10 mouse cellular contexts compared by ENCODE assay signal in the genomic region with DNA sequence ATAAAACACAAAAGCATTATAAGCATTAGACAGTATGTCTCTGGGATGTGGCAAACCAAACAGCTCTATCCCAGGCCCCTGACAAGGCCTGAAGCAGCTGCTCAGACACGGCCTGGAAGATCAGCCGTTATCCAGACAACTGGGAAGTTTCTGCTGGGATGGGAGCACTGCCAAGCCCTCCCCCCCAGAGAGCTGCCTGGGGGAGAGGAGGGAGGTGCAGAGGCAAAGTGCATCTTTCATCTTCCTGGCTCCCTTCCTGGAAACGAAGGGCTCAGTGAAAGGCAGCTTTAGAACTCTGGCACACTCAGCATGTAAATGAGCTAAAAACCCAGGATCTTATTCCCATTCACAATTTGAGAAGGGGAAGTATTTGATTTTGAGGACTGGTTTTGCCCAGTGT. TPM values are rescaled to one million over a fixed set of nuclear protein-coding genes. Genes with fewer than 3 reads are reported as not detected.
DNase-seq lines count a peak whose midpoint lies in the region; ATAC-seq and TF ChIP-seq lines count a peak whose summit lies in the region.
"Had no signal": no experiment of that assay in that cellular context is flagged by ENCODE, and none has a peak within 500 bp of the region (broad histone marks: within the 10 kb centered on the region; RNA-seq: fewer than 3 reads in every experiment).

No protein-coding gene starts in this region.

- H3K27me3 ChIP-seq in heart, adult 2 months (ENCODE audit: control insufficient read depth, insufficient read depth, low read length) = no peaks in the 10 kb centered on the region
- no peaks in the 10 kb centered on the region for H3K27me3 ChIP-seq in heart, embryonic 11.5 days (ENCODE audit: control insufficient read depth, insufficient read depth, low read length)
- H3K27me3 ChIP-seq in kidney, adult 2 months (replicated peaks; ENCODE audit: control insufficient read depth, insufficient read depth, low read length) = no peaks in the 10 kb centered on the region
- H3K27me3 ChIP-seq in limb, embryonic 15.5 days = no peaks in the 10 kb centered on the region

- ATAC-seq in heart, embryonic 11.5 days (replicated peaks; ENCODE audit: insufficient number of reproducible peaks, low FRiP score, low TSS enrichment) = no peak
- no peak for ATAC-seq in limb, embryonic 15.5 days (ENCODE audit: insufficient number of reproducible peaks, low FRiP score, low TSS enrichment, low read depth)
- ATAC-seq in granulocyte monocyte progenitor cell, adult 5-6 weeks (replicated peaks; ENCODE audit: poor library complexity, severe bottlenecking) = no peak

- no peak overlapping the region for H3K4me2 ChIP-seq in heart, embryonic 11.5 days
- no peak overlapping the region for H3K4me2 ChIP-seq in limb, embryonic 15.5 days

- H3K9ac ChIP-seq in heart, adult 2 months (ENCODE audit: low read depth, low read length) = no peak overlapping the region
- no peak overlapping the region for H3K9ac ChIP-seq in heart, embryonic 11.5 days (ENCODE audit: low read depth, low read length)
- no peak overlapping the region for H3K9ac ChIP-seq in limb, embryonic 15.5 days

- peaks cover 6% of the 10 kb centered on the region for H3K4me1 ChIP-seq in heart, adult 2 months (ENCODE audit: control insufficient read depth, insufficient read depth, low read length)
- peaks cover 6% of the 10 kb centered on the region; the same call in 1 of the 2 replicates for H3K4me1 ChIP-seq in heart, embryonic 11.5 days (ENCODE audit: control insufficient read depth, insufficient read depth, low read length)
- H3K4me1 ChIP-seq in kidney, adult 2 months (ENCODE audit: control insufficient read depth, insufficient read depth, low read length) = peaks cover 19% of the 10 kb centered on the region
- H3K4me1 ChIP-seq in limb, embryonic 15.5 days = peaks cover 26% of the 10 kb centered on the region

- no peak for TF ChIP-seq CTCF in heart, adult 2 months (IDR thresholded peaks at IDR 0.05)
- TF ChIP-seq CTCF in kidney, adult 2 months (conservative IDR thresholded peaks at IDR 0.05; ENCODE audit: insufficient read depth, insufficient read length, low read depth, low read length) = no peak

- no peaks in the 10 kb centered on the region for H3K36me3 ChIP-seq in heart, adult 2 months (ENCODE audit: control insufficient read depth, insufficient read depth, low read length)
- H3K36me3 ChIP-seq in heart, embryonic 11.5 days (ENCODE audit: control insufficient read depth, insufficient read depth, low read length) = peaks cover 21% of the 10 kb centered on the region
- H3K36me3 ChIP-seq in kidney, adult 2 months (ENCODE audit: control insufficient read depth, insufficient read depth, low read length) = no peaks in the 10 kb centered on the region; the same call in 1 of the 2 replicates
- H3K36me3 ChIP-seq in limb, embryonic 15.5 days = peaks cover 63% of the 10 kb centered on the region

- DNase-seq in heart, adult 2 months = peak; percentile 76 to 77
- DNase-seq in adrenal gland, postnatal 10 days = peak; percentile 85
- peak; percentile 73 to 76 for DNase-seq in frontal cortex, postnatal 36 days (ENCODE audit: low spot score in 2 of 2)
- DNase-seq in kidney, adult 2 months = peak; percentile 94
- peak; percentile 72 for DNase-seq in skeletal muscle tissue, adult 2 months (ENCODE audit: low read depth, low spot score)

- TF ChIP-seq POLR2A in heart, adult 2 months (IDR thresholded peaks at IDR 0.05; ENCODE audit: insufficient read depth, low read depth, low read length) = no peak
- TF ChIP-seq POLR2A in kidney, adult 2 months (IDR thresholded peaks at IDR 0.05; ENCODE audit: low read depth, low read length) = no peak

- H3K9me3 ChIP-seq in heart, embryonic 11.5 days (replicated peaks; ENCODE audit: control insufficient read depth, low read length) = no peaks in the 10 kb centered on the region
- H3K9me3 ChIP-seq in limb, embryonic 15.5 days = no peaks in the 10 kb centered on the region

- TF ChIP-seq EP300 in heart, adult 2 months (IDR thresholded peaks at IDR 0.05; ENCODE audit: insufficient read depth, low read depth, low read length) = no peak

- intact Hi-C loops in heart, adult 2 months (cut with DNase I) = loop anchor here (5.0 kb wide), 1 partner anchor 52 kb away; the partner anchor contains the start of gene Hbq1b

- WGBS in heart, adult 2 months = 12% methylated on average over 3 of the region's 3 CpGs
- WGBS in heart, embryonic 11.5 days (ENCODE audit: insufficient replicate concordance) = 50% methylated on average over 3 of the region's 3 CpGs
- WGBS in kidney, adult 2 months = 25% methylated on average over 3 of the region's 3 CpGs
- WGBS in limb, embryonic 15.5 days = 23% methylated on average over 3 of the region's 3 CpGs

- no peak overlapping the region for H3K4me3 ChIP-seq in heart, adult 2 months
- no peak overlapping the region for H3K4me3 ChIP-seq in heart, embryonic 11.5 days (ENCODE audit: low read depth, low read length)
- H3K4me3 ChIP-seq in kidney, adult 2 months (ENCODE audit: insufficient read depth, low read depth, low read length) = no peak overlapping the region
- H3K4me3 ChIP-seq in limb, embryonic 15.5 days = no peak overlapping the region

- no peak overlapping the region; the same call in 1 of the 2 replicates for H3K27ac ChIP-seq in heart, adult 2 months
- H3K27ac ChIP-seq in heart, embryonic 11.5 days (ENCODE audit: low read depth, low read length) = no peak overlapping the region
- H3K27ac ChIP-seq in kidney, adult 2 months (ENCODE audit: insufficient read depth, low read depth, low read length) = no peak overlapping the region
- H3K27ac ChIP-seq in limb, embryonic 15.5 days = peak overlapping the region; percentile 68
- H3K27ac ChIP-seq: macrophage had no signal

- no peaks in the 10 kb centered on the region for H3K79me2 ChIP-seq in heart, adult 2 months (replicated peaks; ENCODE audit: control insufficient read depth, insufficient read depth, low read length)

RNA-seq across cellular contexts. Expression of gene Mpg, which starts 9.3 kb away (rescaled TPM):
- 1 to 10 TPM; 5.1 to 6.2 TPM for total RNA-seq in heart, adult 2 months (2021)
- polyA plus RNA-seq in heart, adult 2 months (2012; rRNA removed) = 5.2 and 6.0 TPM in 2 replicates
- polyA plus RNA-seq in heart, embryonic 11.5 days (2014; fragmentation: Nextera tagmentation; extraction: Ambion mirVana) = 22.0 and 22.5 TPM in 2 replicates
- total RNA-seq in adrenal gland, postnatal 10 days (2021) = 10 to 100 TPM; 21.0 to 22.3 TPM
- 12.5 and 13.4 TPM in 2 replicates for polyA plus RNA-seq in kidney, adult 2 months (2012; rRNA removed)
- 39.4 and 40.0 TPM in 2 replicates for polyA plus RNA-seq in limb, embryonic 15.5 days (2015; fragmentation: Nextera tagmentation; extraction: Ambion mirVana)
- 11.6 and 12.9 TPM in 2 replicates for total RNA-seq in granulocyte monocyte progenitor cell, adult 5-6 weeks (2014; fragmentation: Nextera tagmentation)
- total RNA-seq in granulocyte monocyte progenitor cell, adult 5-6 weeks (2017) = 4.4 and 5.7 TPM in 2 replicates

RNA-seq across cellular contexts. Expression of gene Rhbdf1, which starts 13.5 kb away (rescaled TPM):
- total RNA-seq in heart, adult 2 months (2021) = 10 to 100 TPM; 22.8 to 23.9 TPM
- polyA plus RNA-seq in heart, adult 2 months (2012; rRNA removed) = 70.3 and 92.8 TPM in 2 replicates
- polyA plus RNA-seq in heart, embryonic 11.5 days (2014; fragmentation: Nextera tagmentation; extraction: Ambion mirVana) = 28.2 and 30.3 TPM in 2 replicates
- total RNA-seq in adrenal gland, postnatal 10 days (2021) = 10 to 100 TPM; 25.0 to 29.1 TPM
- 81.7 and 110 TPM in 2 replicates for polyA plus RNA-seq in kidney, adult 2 months (2012; rRNA removed)
- polyA plus RNA-seq in limb, embryonic 15.5 days (2015; fragmentation: Nextera tagmentation; extraction: Ambion mirVana) = 83.7 and 87.5 TPM in 2 replicates
- 0.26 TPM in 1 of 2 replicates, not detected in the other for total RNA-seq in granulocyte monocyte progenitor cell, adult 5-6 weeks (2014; fragmentation: Nextera tagmentation)
- 1.0 TPM in 1 of 2 replicates, not detected in the other for total RNA-seq in granulocyte monocyte progenitor cell, adult 5-6 weeks (2017)

RNA-seq across cellular contexts. Expression of gene Snrnp25, which starts 30.4 kb away (rescaled TPM):
- 10 to 100 TPM; 10.0 to 13.3 TPM for total RNA-seq in heart, adult 2 months (2021)
- polyA plus RNA-seq in heart, adult 2 months (2012; rRNA removed) = 11.8 and 13.8 TPM in 2 replicates
- polyA plus RNA-seq in heart, embryonic 11.5 days (2014; fragmentation: Nextera tagmentation; extraction: Ambion mirVana) = 59.6 and 72.2 TPM in 2 replicates
- 10 to 100 TPM; 23.9 to 26.5 TPM for total RNA-seq in adrenal gland, postnatal 10 days (2021)
- 16.1 and 19.5 TPM in 2 replicates for polyA plus RNA-seq in kidney, adult 2 months (2012; rRNA removed)
- polyA plus RNA-seq in limb, embryonic 15.5 days (2015; fragmentation: Nextera tagmentation; extraction: Ambion mirVana) = 45.6 and 48.1 TPM in 2 replicates
- 50.3 and 58.3 TPM in 2 replicates for total RNA-seq in granulocyte monocyte progenitor cell, adult 5-6 weeks (2014; fragmentation: Nextera tagmentation)
- total RNA-seq in granulocyte monocyte progenitor cell, adult 5-6 weeks (2017) = 75.1 and 78.0 TPM in 2 replicates

RNA-seq across cellular contexts. Expression of gene Nprl3, which starts 31.9 kb away (rescaled TPM):
- total RNA-seq in heart, adult 2 months (2021) = 10 to 100 TPM; 27.1 to 27.2 TPM
- polyA plus RNA-seq in heart, adult 2 months (2012; rRNA removed) = 59.5 and 79.9 TPM in 2 replicates
- 26.1 and 34.6 TPM in 2 replicates for polyA plus RNA-seq in heart, embryonic 11.5 days (2014; fragmentation: Nextera tagmentation; extraction: Ambion mirVana)
- total RNA-seq in adrenal gland, postnatal 10 days (2021) = 10 to 100 TPM; 36.9 to 50.1 TPM
- polyA plus RNA-seq in kidney, adult 2 months (2012; rRNA removed) = 71.9 and 95.7 TPM in 2 replicates
- polyA plus RNA-seq in limb, embryonic 15.5 days (2015; fragmentation: Nextera tagmentation; extraction: Ambion mirVana) = 34.7 and 41.8 TPM in 2 replicates
- 25.3 and 28.6 TPM in 2 replicates for total RNA-seq in granulocyte monocyte progenitor cell, adult 5-6 weeks (2014; fragmentation: Nextera tagmentation)
- 17.7 and 18.6 TPM in 2 replicates for total RNA-seq in granulocyte monocyte progenitor cell, adult 5-6 weeks (2017)

RNA-seq across cellular contexts. Expression of gene Il9r, which starts 35.6 kb away (rescaled TPM):
- total RNA-seq in heart, adult 2 months (2021) = not detected
- 0.03 and 0.37 TPM in 2 replicates for polyA plus RNA-seq in heart, adult 2 months (2012; rRNA removed)
- polyA plus RNA-seq in heart, embryonic 11.5 days (2014; fragmentation: Nextera tagmentation; extraction: Ambion mirVana) = not detected in 2 replicates
- total RNA-seq in adrenal gland, postnatal 10 days (2021) = under 1 TPM; 0.30 to 0.82 TPM
- 0.05 and 0.58 TPM in 2 replicates for polyA plus RNA-seq in kidney, adult 2 months (2012; rRNA removed)
- polyA plus RNA-seq in limb, embryonic 15.5 days (2015; fragmentation: Nextera tagmentation; extraction: Ambion mirVana) = 0.31 and 0.55 TPM in 2 replicates
- total RNA-seq in granulocyte monocyte progenitor cell, adult 5-6 weeks (2014; fragmentation: Nextera tagmentation) = not detected in 2 replicates
- total RNA-seq in granulocyte monocyte progenitor cell, adult 5-6 weeks (2017) = not detected in 2 replicates
- total RNA-seq: common myeloid progenitor, adult 5-6 weeks had no signal
- polyA plus RNA-seq: macrophage had no signal
